ENCODE assay signal across 10 mouse cellular contexts in the genomic region with DNA sequence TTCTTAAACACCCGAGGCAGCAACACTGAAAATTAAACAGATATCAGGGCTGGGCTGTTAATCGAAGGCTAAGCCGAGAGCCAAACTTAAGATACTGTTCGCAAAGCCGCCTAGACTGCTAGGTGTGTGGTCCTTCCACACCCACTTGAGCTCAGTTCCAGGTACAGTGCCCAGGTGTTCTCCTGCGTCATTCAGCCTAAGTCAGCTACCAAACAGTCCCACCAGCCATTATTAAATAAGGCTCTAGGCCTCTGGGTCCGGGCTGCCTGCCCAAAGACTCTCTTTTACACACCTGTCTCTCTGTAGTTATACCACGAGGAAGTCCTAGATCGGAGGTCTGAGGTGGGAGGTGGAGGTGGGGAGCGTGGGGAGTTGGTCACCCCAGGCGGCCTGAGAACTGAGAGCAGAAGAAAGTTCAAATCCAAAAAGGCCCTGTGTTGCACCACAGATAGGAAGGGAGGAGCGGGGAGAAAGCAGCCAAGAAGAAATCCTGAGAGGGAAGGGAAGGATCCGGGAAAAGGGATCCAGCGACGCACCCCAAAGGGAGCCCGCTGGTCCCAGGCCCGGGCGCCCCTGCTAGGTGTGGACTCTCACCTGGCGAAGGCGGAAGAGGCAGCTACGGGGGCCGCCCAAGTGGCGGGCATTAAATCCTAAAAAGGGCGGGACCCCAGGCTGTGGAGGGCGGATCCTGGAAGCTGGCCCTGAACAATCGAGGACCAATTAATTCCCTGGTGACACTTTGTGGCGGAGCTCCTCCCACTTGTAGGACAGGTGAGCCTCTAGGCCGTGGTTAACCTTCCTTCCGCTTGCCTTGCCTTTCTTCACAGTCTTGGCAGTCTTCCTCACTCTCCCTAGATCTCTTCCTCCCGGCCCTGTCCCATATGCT. TPM values are rescaled to one million over a fixed set of nuclear protein-coding genes. Genes with fewer than 3 reads are reported as not detected.
DNase-seq lines count a peak whose midpoint lies in the region; ATAC-seq and TF ChIP-seq lines count a peak whose summit lies in the region.
"Had no signal": no experiment of that assay in that cellular context is flagged by ENCODE, and none has a peak within 500 bp of the region (broad histone marks: within the 10 kb centered on the region; RNA-seq: fewer than 3 reads in every experiment).

A gene (minus strand): TSS at position 618 of the 886 bp plus-strand sequence.

- peak; percentile 75 for DNase-seq in R1 (ENCODE audit: low read depth, low spot score)
- peak; percentile 66 for DNase-seq in lung, adult 2 months
- DNase-seq in adrenal gland, postnatal 4 days (ENCODE audit: low spot score in 2 of 2): no peak
- DNase-seq in thymus, postnatal 0 days (ENCODE audit: low spot score): no peak
- DNase-seq: heart, postnatal 10 days had no signal

- peak within 1 kb of the TSS; percentile 51 for H3K4me2 ChIP-seq in kidney, embryonic 15.5 days
- H3K4me2 ChIP-seq: forebrain, embryonic 12.5 days; neural tube, embryonic 13.5 days had no signal

- TF ChIP-seq CTCF in E14TG2a.4 (conservative IDR thresholded peaks at IDR 0.05; ENCODE audit: low read length): no peak
- no peak for TF ChIP-seq CTCF in lung, adult 2 months (IDR thresholded peaks at IDR 0.05; ENCODE audit: insufficient read depth, low read length)

- H3K4me1 ChIP-seq in E14TG2a.4 (replicated peaks; ENCODE audit: low read depth, low read length): peaks cover 59% of the 10 kb centered on the region
- H3K4me1 ChIP-seq in kidney, embryonic 15.5 days: peaks cover 23% of the 10 kb centered on the region
- H3K4me1 ChIP-seq in lung, adult 2 months (ENCODE audit: control insufficient read depth, insufficient read depth, low read length): peaks cover 6% of the 10 kb centered on the region

- H3K27me3 ChIP-seq in E14TG2a.4 (ENCODE audit: insufficient read depth, low read length): peaks cover 27% of the 10 kb centered on the region
- peaks cover 23% of the 10 kb centered on the region for H3K27me3 ChIP-seq in kidney, embryonic 15.5 days

- H3K27ac ChIP-seq in kidney, embryonic 15.5 days: peak within 1 kb of the TSS; percentile 41
- H3K27ac ChIP-seq: forebrain, embryonic 12.5 days; neural tube, embryonic 13.5 days had no signal

- peak within 1 kb of the TSS; percentile 75 for H3K4me3 ChIP-seq in E14TG2a.4 (replicated peaks; ENCODE audit: low read length)
- H3K4me3 ChIP-seq in kidney, embryonic 15.5 days (replicated peaks): peak within 1 kb of the TSS; percentile 38
- H3K4me3 ChIP-seq in lung, adult 2 months (replicated peaks; ENCODE audit: extremely low read depth, low read depth, low read length): peak within 1 kb of the TSS; percentile 63
- H3K4me3 ChIP-seq: forebrain, embryonic 12.5 days; neural tube, embryonic 13.5 days had no signal

- no peaks in the 10 kb centered on the region for H3K9me3 ChIP-seq in E14TG2a.4 (ENCODE audit: low read length)
- H3K9me3 ChIP-seq in kidney, embryonic 15.5 days (replicated peaks): no peaks in the 10 kb centered on the region
- H3K9me3 ChIP-seq: forebrain, embryonic 12.5 days; neural tube, embryonic 13.5 days had no signal

- peaks cover 15% of the 10 kb centered on the region for H3K36me3 ChIP-seq in E14TG2a.4 (ENCODE audit: insufficient read depth, low read length)
- no peaks in the 10 kb centered on the region for H3K36me3 ChIP-seq in kidney, embryonic 15.5 days
- H3K36me3 ChIP-seq: forebrain, embryonic 12.5 days; neural tube, embryonic 13.5 days had no signal

- TF ChIP-seq POLR2A in lung, adult 2 months (IDR thresholded peaks at IDR 0.05; ENCODE audit: borderline replicate concordance, extremely low read depth, low read depth, low read length): peak; percentile 41; the same call in 1 of the 2 replicates

- peak; percentile 61 for ATAC-seq in kidney, embryonic 15.5 days (replicated peaks; ENCODE audit: low FRiP score)
- ATAC-seq in inflammation-experienced regulatory T-cells, adult 6 months: no peak

- H3K9ac ChIP-seq in kidney, embryonic 15.5 days: peak within 1 kb of the TSS; percentile 39; the same call in 1 of the 2 replicates
- H3K9ac ChIP-seq: forebrain, embryonic 12.5 days; neural tube, embryonic 13.5 days had no signal

- WGBS in kidney, embryonic 15.5 days: 19% methylated on average over 30 of the region's 30 CpGs
- 31% methylated on average over 29 of the region's 30 CpGs for WGBS in lung, adult 2 months

RNA-seq across cellular contexts. Expression of the gene that starts here (rescaled TPM):
- polyA plus RNA-seq in kidney, embryonic 15.5 days (2015; fragmentation: Nextera tagmentation; extraction: Ambion mirVana): 5.8 and 7.3 TPM in 2 replicates
- polyA plus RNA-seq in lung, adult 2 months (2012; rRNA removed): 14.4 and 17.4 TPM in 2 replicates
- total RNA-seq in adrenal gland, postnatal 4 days (2021): 1 to 10 TPM in 1 of 2 experiments, under 1 TPM in 1; 0.17 to 1.7 TPM
- polyA plus RNA-seq in inflammation-experienced regulatory T-cells, adult 6 months (2017; shearing (Covaris generic)): under 1 TPM in 1 of 3 experiments, not detected in 2; 0.19 TPM
- polyA plus RNA-seq in thymus, postnatal 0 days (2015; fragmentation: Nextera tagmentation; extraction: Ambion mirVana): 1.1 and 1.5 TPM in 2 replicates
- total RNA-seq: heart, postnatal 10 days had no signal

Comparison
In these comparisons a context has a peak if more than half of its experiments do, and no peak if none do; other contexts are left out.
1. DNase-seq: peak in R1 (single experiment) and lung, adult 2 months (single experiment); none in adrenal gland, postnatal 4 days (0 of 2) and thymus, postnatal 0 days (single experiment).
2. Peak in every context shown above with its lines, with median percentiles within 50 percentile points of each other: H3K4me3 ChIP-seq.